Mouse (Mus musculus) B cell, adult 67 days (primary cell): ENCODE data around the gene Gstcd. TPM values are rescaled to one million over a fixed set of nuclear protein-coding genes. Genes with fewer than 3 reads are reported as not detected.

Experiments used
- total RNA-seq, 2 experiments: library from RNA; stranded (reverse); gene quantifications; 4 replicates each; pipeline ENCODE4 v1.2.4; 2023

The Gstcd gene
- 10 to 100 TPM; 16.5 to 18.5 TPM for total RNA-seq

GRCm38 (mm10) chr3:133091664-133092273 is at the start of gene Gstcd, which contains the start of gene Ints12:
Gene Gstcd (minus strand): TSS chr3:133092033.
Gene Ints12 (plus strand): TSS chr3:133091840.

DNA sequence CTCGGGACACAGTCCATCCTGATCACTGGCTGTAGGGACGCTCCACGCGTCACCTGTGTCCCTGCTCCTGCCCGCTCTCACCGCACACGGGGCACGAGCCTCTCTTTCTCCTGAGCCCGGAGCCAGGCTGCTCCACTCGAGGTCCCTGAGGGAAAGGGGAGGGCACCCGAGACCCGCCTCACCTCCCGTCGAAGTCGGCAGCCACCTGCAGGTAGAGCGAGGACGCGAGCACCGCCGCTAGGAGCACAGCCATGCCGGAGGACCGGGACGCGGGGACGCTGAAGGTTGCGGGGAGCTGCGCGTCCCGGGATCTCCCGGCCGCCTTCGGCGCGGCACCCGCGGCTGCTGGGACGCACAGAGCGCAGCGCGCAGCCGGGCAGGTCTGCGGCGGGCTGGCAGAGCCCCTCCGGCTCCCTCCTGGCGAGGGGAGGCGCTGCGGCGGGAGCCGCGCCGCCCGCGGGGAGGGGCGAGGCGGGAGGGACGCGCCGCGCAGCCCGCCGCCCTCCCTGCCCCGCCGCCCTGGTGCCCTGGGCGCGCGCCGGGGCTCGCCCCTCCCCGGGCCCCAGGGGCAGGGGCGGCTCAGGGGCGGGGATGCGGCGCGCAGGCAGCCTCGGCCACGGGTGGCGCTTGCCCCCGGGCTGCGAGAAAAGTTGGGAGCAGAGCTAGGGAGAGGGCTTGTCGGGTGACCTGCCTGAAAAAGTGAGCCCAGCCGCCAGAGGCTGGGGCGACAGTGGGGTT is 141.9 kb downstream of the Gstcd start, which contains the start of gene Npnt:
TSS of gene Npnt (minus strand) at position 501 of the 738 bp plus-strand sequence.

Other genes starting within 250 kb of the Gstcd start
- gene Npnt, start 141.7 kb downstream of the Gstcd start, total RNA-seq, result not detected
- gene Ints12, start 193 bp downstream of the Gstcd start, total RNA-seq, result 10 to 100 TPM; 19.8 to 23.6 TPM
- not detected for gene Arhgef38, start 142.9 kb upstream of the Gstcd start, total RNA-seq
- 10 to 100 TPM; 20.8 to 28.6 TPM for gene Ppa2, start 218.1 kb upstream of the Gstcd start, total RNA-seq